Mouse (Mus musculus) heart, embryonic 15.5 days (tissue): ENCODE results near the gene 1700003E16Rik. TPM values are rescaled to one million over a fixed set of nuclear protein-coding genes. Genes with fewer than 3 reads are reported as not detected.

Experiments used
- ATAC-seq: fragments of 200-750 bp; cut with Nextera tagmentation; replicated peaks from 2 replicates; pipeline ENCODE4 v1.8.0; 2017; ENCODE audit warnings: low read depth, moderate TSS enrichment; ENCODE audit not compliant: insufficient number of reproducible peaks, insufficient read depth, low FRiP score
- H3K27ac ChIP-seq: fragments of 300-500 bp; sonication (generic); 2 replicates; pipeline ENCODE4 v1.5.1; 2015; ENCODE audit warnings: mild to moderate bottlenecking, inconsistent platforms
- H3K27me3 ChIP-seq: fragments of 300-500 bp; sonication (generic); 2 replicates; pipeline ENCODE4 v1.6.1; 2015; ENCODE audit warnings: inconsistent platforms
- H3K36me3 ChIP-seq: fragments of 300-500 bp; sonication (generic); 2 replicates; pipeline ENCODE4 v1.6.1; 2015; ENCODE audit warnings: mild to moderate bottlenecking, inconsistent platforms
- H3K4me1 ChIP-seq: fragments of 300-500 bp; sonication (generic); replicated peaks from 2 replicates; pipeline ENCODE4 v1.6.1; 2015; ENCODE audit warnings: inconsistent platforms
- H3K4me2 ChIP-seq: fragments of 300-500 bp; sonication (generic); 2 replicates; pipeline ENCODE4 v1.6.1; 2015; ENCODE audit warnings: inconsistent platforms, mild to moderate bottlenecking, moderate library complexity
- H3K4me3 ChIP-seq: fragments of 300-500 bp; sonication (generic); 2 replicates; pipeline ENCODE4 v1.5.1; 2015; ENCODE audit warnings: mild to moderate bottlenecking, inconsistent platforms
- H3K9ac ChIP-seq: fragments of 300-500 bp; sonication (generic); 2 replicates; pipeline ENCODE4 v1.6.1; 2015; ENCODE audit warnings: mild to moderate bottlenecking, inconsistent platforms
- H3K9me3 ChIP-seq: fragments of 300-500 bp; sonication (generic); replicated peaks from 2 replicates; pipeline ENCODE4 v1.6.1; 2016; ENCODE audit warnings: inconsistent platforms
- WGBS: fragments of 180-500 bp; shearing (Covaris S2); methylation state at CpG from one replicate; pipeline ENCODE4 v1.1.7; 2015; ENCODE audit warnings: mixed read lengths; 5-methylcytosine and 5-hydroxymethylcytosine counted together
- polyA plus RNA-seq: library from polyadenylated mRNA; unstranded; fragments of >200 nt; fragmentation: Nextera tagmentation; extraction: Ambion mirVana; gene quantifications from 2 replicates; pipeline ENCODE4 v1.2.1, GENCODE M21; 2015

Gene 1700003E16Rik
- polyA plus RNA-seq, 1 experiment from 2014 or later: 0.91 TPM

DNA sequence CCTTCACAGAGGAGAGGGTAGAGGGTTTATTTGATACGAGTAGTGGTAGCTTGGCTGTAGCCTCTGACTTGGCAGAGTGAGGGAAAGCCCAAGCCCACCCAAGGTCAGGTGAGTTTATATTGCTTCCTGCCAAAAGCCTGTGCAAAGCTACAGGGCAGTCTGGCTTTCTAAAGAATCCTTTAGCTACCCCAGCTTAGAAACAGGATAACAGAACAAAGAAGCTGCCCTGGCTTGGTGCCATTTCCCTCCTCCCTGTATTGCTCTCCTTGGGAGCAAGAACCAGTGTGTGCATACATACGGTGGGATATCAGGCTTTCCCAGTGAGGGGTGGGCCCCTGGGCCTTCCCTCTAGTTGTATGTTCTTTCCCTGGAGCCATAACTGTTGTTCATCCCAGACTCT lies 54.3 kb downstream of the 1700003E16Rik start:
- WGBS: 35% methylated on average over 2 of the region's 2 CpGs
- Histone ChIP-seq H3K4me1 (peaks cover 12% of the 10 kb centered on the region), H3K27ac (no peak overlapping the region), H3K9me3 (no peaks in the 10 kb centered on the region), H3K36me3 (no peaks in the 10 kb centered on the region), H3K27me3 (no peaks in the 10 kb centered on the region), H3K9ac (no peak overlapping the region), H3K4me3 (no peak overlapping the region), H3K4me2 (no peak overlapping the region)
- no peak; the same call in 1 of the 2 replicates for ATAC-seq

- no peak overlapping the region for H3K4me2 ChIP-seq
- H3K4me1 ChIP-seq: peaks cover 12% of the 10 kb centered on the region
- 18% methylated on average over 5 of the region's 5 CpGs for WGBS
- H3K27me3 ChIP-seq: no peaks in the 10 kb centered on the region
- H3K36me3 ChIP-seq: no peaks in the 10 kb centered on the region
- no peak overlapping the region for H3K27ac ChIP-seq
- H3K4me3 ChIP-seq: no peak overlapping the region
- no peak overlapping the region for H3K9ac ChIP-seq
- no peak for ATAC-seq
- H3K9me3 ChIP-seq: no peaks in the 10 kb centered on the region
These were observed 55.3 kb downstream of the 1700003E16Rik start for GRCm38 (mm10) chr6:83211526-83211925.

Other genes with a start within 250 kb of the 1700003E16Rik start
- 0.37 and 1.1 TPM in 2 replicates for gene Sema4f, start 216.6 kb upstream of the 1700003E16Rik start, polyA plus RNA-seq
- 0.57 and 1.0 TPM in 2 replicates for gene M1ap, start 209.5 kb upstream of the 1700003E16Rik start, polyA plus RNA-seq
- 7.1 and 10.8 TPM in 2 replicates for gene Dok1, start 122.9 kb upstream of the 1700003E16Rik start, polyA plus RNA-seq
- 7.5 and 11.9 TPM in 2 replicates for gene Loxl3, start 122.2 kb upstream of the 1700003E16Rik start, polyA plus RNA-seq
- gene Aup1, start 101.9 kb upstream of the 1700003E16Rik start, polyA plus RNA-seq: 110 and 136 TPM in 2 replicates
- gene Htra2, start 101.1 kb upstream of the 1700003E16Rik start, polyA plus RNA-seq: 71.2 and 83.4 TPM in 2 replicates
- 0.28 and 1.1 TPM in 2 replicates for gene Dqx1, start 98.6 kb upstream of the 1700003E16Rik start, polyA plus RNA-seq
- 0.37 and 1.5 TPM in 2 replicates for gene Tlx2, start 86.1 kb upstream of the 1700003E16Rik start, polyA plus RNA-seq
- 13.8 and 18.6 TPM in 2 replicates for gene Pcgf1, start 78.5 kb upstream of the 1700003E16Rik start, polyA plus RNA-seq
- 0.42 and 0.48 TPM in 2 replicates for gene Lbx2, start 70.0 kb upstream of the 1700003E16Rik start, polyA plus RNA-seq
- gene Ccdc142, start 54.8 kb upstream of the 1700003E16Rik start, polyA plus RNA-seq: 2.3 and 2.4 TPM in 2 replicates
- gene Gm42688, start 54.8 kb upstream of the 1700003E16Rik start, polyA plus RNA-seq: 1.9 and 2.6 TPM in 2 replicates
- gene Mrpl53, start 47.4 kb upstream of the 1700003E16Rik start, polyA plus RNA-seq: 136 and 164 TPM in 2 replicates
- 17.6 and 27.8 TPM in 2 replicates for gene Mogs, start 40.9 kb upstream of the 1700003E16Rik start, polyA plus RNA-seq
- gene Wbp1, start 34.8 kb upstream of the 1700003E16Rik start, polyA plus RNA-seq: 81.9 and 99.5 TPM in 2 replicates
- 7.4 and 9.2 TPM in 2 replicates for gene Ino80b, start 31.0 kb upstream of the 1700003E16Rik start, polyA plus RNA-seq
- gene Rtkn, start 20.9 kb upstream of the 1700003E16Rik start, polyA plus RNA-seq: 19.3 and 26.2 TPM in 2 replicates
- 3.4 and 4.3 TPM in 2 replicates for gene Wdr54, start within 50 bp of the 1700003E16Rik start, polyA plus RNA-seq
- 60.3 and 82.8 TPM in 2 replicates for gene Dctn1, start 9.5 kb downstream of the 1700003E16Rik start, polyA plus RNA-seq
- gene Slc4a5, start 63.4 kb downstream of the 1700003E16Rik start, polyA plus RNA-seq: 0.22 and 0.28 TPM in 2 replicates
- gene Mthfd2, start 169.5 kb downstream of the 1700003E16Rik start, polyA plus RNA-seq: 21.0 and 24.1 TPM in 2 replicates
- gene Mob1a, start 169.6 kb downstream of the 1700003E16Rik start, polyA plus RNA-seq: 28.1 and 38.4 TPM in 2 replicates
- gene Bola3, start 192.7 kb downstream of the 1700003E16Rik start, polyA plus RNA-seq: 220 and 294 TPM in 2 replicates